Mouse (Mus musculus) stomach, postnatal 0 days (tissue): Measurements from ENCODE around the gene Gpm6b.

Experiments
- CTCF ChIP-seq: IDR thresholded peaks from 2 replicates; pipeline ENCODE4 v1.5.1; 2016; ENCODE audit warnings: antibody characterized with exemption, low read depth, mild to moderate bottlenecking, moderate library complexity
- EP300 ChIP-seq: optimal IDR thresholded peaks from 2 replicates; pipeline ENCODE3; 2016; ENCODE audit warnings: antibody characterized with exemption

GRCm38 (mm10) chrX:166360455-166360854, 121.7 kb downstream of the Gpm6b start:
- TF ChIP-seq CTCF (no peak), EP300 (no peak)
